Mouse (Mus musculus): ENCODE results near the gene Gpr171. TPM values are rescaled to one million over a fixed set of nuclear protein-coding genes. Genes with fewer than 3 reads are reported as not detected.
"Not testable (repeated sequence)": the region's sequence is repeated elsewhere in the genome, so short reads cannot be mapped to it uniquely, and the experiment has no call there.

Gpr171 gene
- polyA plus RNA-seq, 1 experiment: not detected

DNA sequence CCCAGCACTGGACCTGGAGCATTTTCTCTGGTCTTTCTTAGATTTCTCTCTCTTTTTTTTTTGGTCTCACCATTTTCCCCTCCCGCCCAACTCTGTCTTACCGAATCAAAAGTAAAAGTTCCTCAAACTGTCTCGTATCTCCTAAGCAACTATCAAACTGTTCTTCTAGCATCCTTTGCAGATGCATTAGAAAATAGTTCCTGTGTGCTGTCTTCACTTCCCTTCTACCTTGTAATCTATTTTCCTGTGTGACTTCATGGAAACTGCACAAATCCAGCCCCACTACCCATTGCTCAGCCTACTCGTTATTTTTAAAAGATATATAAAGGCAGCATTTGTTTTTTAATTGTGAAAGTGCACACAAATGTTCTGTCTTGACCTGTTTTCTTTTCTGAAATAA, 30.3 kb upstream of the Gpr171 start:
- TF ChIP-seq POLR2A (IDR thresholded peaks at IDR 0.05; ENCODE audit: borderline replicate concordance, extremely low read depth, insufficient read depth, insufficient read length, poor library complexity, severe bottlenecking): no peak
- no peak for TF ChIP-seq CTCF (IDR thresholded peaks at IDR 0.05; ENCODE audit: borderline replicate concordance, extremely low read depth, insufficient read depth, insufficient read length)

DNA sequence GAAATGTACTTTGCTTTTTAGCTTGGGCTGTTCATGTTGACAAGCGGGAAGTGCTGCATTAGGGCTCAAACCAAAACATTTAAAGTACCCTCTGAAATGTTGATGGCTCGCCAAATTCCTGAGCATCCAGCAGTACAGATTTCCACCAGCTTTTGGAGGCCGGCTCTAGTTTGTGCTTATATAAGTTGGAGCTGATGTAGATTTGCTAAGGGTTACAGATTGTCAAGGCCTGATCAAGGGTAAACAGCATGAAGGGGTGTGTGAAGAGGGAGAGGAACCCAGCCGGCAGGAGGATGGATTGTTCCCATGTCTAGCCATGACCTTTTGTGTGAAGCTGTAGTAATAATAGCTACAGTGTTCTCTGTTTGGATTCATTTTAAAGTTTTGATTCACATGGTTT, 29.5 kb upstream of the Gpr171 start:
- no peak for DNase-seq (ENCODE audit: low read depth)
- TF ChIP-seq POLR2A (IDR thresholded peaks at IDR 0.05; ENCODE audit: borderline replicate concordance, extremely low read depth, insufficient read depth, insufficient read length, poor library complexity, severe bottlenecking): no peak
- TF ChIP-seq CTCF (IDR thresholded peaks at IDR 0.05; ENCODE audit: borderline replicate concordance, extremely low read depth, insufficient read depth, insufficient read length): no peak

More for the DNA sequence above, 30.3 kb upstream of the Gpr171 start:
- DNase-seq (ENCODE audit: low read depth): no peak

DNA sequence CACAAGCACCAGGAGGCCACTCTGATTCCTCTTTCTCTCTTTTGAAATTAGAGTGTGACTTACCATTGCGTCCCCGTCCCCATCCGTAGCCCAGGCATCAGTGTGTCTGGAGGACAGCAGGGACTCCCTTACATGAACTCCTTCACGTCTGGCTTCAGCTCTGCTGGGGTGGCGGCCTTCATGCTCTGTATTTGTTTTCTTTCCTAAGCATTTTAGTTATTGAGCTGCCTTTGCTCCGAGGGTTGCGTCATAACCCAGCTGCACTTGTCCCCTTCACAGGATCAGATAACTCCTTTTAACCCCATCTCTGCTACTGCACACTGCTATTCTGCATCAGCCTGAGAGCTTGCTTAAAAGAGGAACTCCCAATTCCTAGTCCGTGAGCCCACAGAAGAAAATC, 28.8 kb upstream of the Gpr171 start:
- no peak for DNase-seq (ENCODE audit: low read depth)
- no peak for TF ChIP-seq CTCF (IDR thresholded peaks at IDR 0.05; ENCODE audit: borderline replicate concordance, extremely low read depth, insufficient read depth, insufficient read length)
- no peak for TF ChIP-seq POLR2A (IDR thresholded peaks at IDR 0.05; ENCODE audit: borderline replicate concordance, extremely low read depth, insufficient read depth, insufficient read length, poor library complexity, severe bottlenecking)

DNA sequence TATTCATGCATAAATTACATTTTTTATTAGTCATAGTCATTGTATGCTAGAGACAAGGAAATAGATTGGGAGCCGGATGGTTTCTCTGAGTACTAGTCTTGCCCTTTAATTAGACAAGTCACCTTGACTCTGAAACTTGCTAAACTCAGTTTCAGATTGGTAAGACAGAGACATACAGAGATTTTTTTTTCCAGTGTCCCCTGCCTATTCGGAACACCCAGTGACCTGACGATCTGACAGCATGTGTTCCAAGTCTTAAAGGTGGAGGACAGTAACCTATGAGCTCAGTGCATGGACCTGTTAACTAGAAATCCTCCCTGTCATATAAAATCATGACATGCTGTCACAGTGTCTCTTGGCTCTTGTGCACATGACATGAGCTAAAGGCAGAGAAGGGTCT, 27.9 kb upstream of the Gpr171 start:
- DNase-seq (ENCODE audit: low read depth): no peak
- TF ChIP-seq POLR2A (IDR thresholded peaks at IDR 0.05; ENCODE audit: borderline replicate concordance, extremely low read depth, insufficient read depth, insufficient read length, poor library complexity, severe bottlenecking): no peak
- TF ChIP-seq CTCF (IDR thresholded peaks at IDR 0.05; ENCODE audit: borderline replicate concordance, extremely low read depth, insufficient read depth, insufficient read length): no peak

DNA sequence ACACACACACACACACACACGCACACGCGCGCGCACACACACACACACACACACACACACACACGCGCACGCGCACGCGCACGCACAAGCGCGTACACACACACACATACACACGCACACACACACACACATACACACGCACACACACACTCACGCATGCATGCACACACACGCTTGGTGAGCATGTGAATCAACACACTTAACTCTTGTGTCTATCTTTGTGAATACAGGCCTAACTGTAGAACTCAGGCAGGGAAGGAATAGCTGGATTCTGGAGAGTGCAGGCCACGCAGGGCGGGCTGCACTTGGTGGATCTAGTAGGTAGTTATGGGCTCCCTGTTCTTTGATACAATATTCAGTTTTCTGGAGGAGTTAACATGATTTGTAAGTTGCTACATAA, 27.1 kb upstream of the Gpr171 start:
- no peak for TF ChIP-seq POLR2A (IDR thresholded peaks at IDR 0.05; ENCODE audit: borderline replicate concordance, extremely low read depth, insufficient read depth, insufficient read length, poor library complexity, severe bottlenecking)
- no peak for TF ChIP-seq CTCF (IDR thresholded peaks at IDR 0.05; ENCODE audit: borderline replicate concordance, extremely low read depth, insufficient read depth, insufficient read length)
- DNase-seq (ENCODE audit: low read depth): no peak

DNA sequence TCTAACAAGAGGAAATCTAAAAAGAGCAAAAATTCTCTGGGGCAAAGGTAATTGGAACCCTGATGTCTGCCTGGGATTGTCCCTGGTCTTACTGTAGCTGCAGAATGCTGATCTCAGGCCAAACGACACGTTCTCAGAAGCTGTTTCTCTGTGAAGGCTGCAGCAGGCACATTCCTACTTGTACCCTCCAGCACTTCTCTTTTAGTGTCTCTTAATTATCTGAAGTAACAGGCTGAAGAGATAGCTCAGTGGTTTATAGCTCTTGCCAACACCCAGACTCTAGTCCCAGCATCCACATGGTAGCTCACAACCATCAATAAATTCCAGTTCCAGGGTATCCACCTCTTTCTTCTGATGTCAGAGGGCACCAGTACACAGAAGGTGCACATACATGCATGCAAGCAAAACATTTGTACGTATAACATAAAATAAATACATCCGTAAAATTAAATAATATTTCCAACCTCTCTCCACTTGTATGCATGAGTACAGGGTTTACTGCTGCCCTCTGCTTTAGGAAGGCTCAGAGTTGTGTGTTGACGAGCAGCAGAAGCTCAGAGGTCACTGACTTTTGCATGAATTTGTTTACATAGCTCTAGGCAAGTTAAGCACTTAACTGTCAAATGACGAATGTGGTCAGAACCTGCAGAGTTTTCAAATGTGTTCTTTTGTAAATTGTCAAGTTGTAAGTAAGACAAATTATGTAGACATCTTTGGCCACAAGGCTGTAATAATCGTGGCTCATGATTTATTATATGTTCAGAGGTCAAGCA, 24.3 kb upstream of the Gpr171 start:
- no peak for TF ChIP-seq POLR2A (IDR thresholded peaks at IDR 0.05; ENCODE audit: borderline replicate concordance, extremely low read depth, insufficient read depth, insufficient read length, poor library complexity, severe bottlenecking)
- no peak for TF ChIP-seq CTCF (IDR thresholded peaks at IDR 0.05; ENCODE audit: borderline replicate concordance, extremely low read depth, insufficient read depth, insufficient read length)
- no peak for DNase-seq (ENCODE audit: low read depth)

DNA sequence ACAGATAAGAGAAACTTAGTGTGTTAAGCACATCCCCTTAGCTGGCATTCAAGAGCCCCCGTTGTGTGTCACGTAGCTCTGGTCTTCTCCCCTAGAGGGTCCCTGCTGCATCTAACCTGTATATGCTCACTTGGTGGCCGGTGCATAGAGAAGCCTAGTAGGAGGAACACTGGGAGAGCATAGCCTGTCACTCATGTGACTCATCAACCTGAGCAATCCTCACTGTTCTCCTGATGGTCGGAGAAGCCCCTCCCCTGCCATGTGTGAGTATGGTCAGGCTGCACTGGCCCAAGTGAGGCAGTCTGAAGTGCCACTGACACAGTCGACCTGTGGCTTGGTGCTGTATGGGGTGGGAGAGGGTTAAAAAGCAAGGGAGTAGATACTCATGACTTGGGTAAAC, 23.4 kb upstream of the Gpr171 start:
- DNase-seq (ENCODE audit: low read depth): no peak
- TF ChIP-seq CTCF (IDR thresholded peaks at IDR 0.05; ENCODE audit: borderline replicate concordance, extremely low read depth, insufficient read depth, insufficient read length) (no peak), POLR2A (IDR thresholded peaks at IDR 0.05; ENCODE audit: borderline replicate concordance, extremely low read depth, insufficient read depth, insufficient read length, poor library complexity, severe bottlenecking) (no peak)

DNA sequence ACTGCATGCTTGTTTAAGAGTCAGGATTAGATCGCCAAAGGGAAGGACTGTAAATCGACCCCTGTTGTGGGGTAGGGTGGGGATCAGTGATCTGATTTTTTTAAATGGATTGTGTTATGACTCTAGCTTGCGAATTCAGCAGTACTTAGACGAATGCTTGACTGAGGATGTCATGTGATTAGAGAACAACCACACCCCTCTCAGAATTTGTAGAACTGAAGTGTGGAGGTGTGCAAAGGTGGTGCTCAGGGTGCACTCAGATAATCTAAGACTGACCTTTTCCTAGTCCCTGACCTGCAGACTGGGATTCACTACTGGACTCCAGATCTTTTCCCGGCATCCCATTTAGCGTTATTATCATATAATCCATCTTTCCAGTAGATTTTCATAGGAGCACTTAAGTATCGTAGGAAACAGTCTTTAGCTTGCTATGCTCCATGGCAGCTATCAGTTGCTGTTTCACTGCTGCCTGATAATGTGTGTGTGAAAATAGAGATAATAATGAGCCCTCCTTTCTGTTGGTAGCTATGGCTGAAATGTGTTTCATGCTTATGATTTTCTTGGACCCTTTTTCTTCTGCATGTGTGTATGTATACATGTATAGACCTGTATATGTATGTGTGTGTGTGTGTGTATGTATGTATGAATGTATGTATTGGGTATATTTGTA, 20.3 kb upstream of the Gpr171 start:
- DNase-seq (ENCODE audit: low read depth): no peak
- TF ChIP-seq CTCF (IDR thresholded peaks at IDR 0.05; ENCODE audit: borderline replicate concordance, extremely low read depth, insufficient read depth, insufficient read length) (no peak), POLR2A (IDR thresholded peaks at IDR 0.05; ENCODE audit: borderline replicate concordance, extremely low read depth, insufficient read depth, insufficient read length, poor library complexity, severe bottlenecking) (no peak)

DNA sequence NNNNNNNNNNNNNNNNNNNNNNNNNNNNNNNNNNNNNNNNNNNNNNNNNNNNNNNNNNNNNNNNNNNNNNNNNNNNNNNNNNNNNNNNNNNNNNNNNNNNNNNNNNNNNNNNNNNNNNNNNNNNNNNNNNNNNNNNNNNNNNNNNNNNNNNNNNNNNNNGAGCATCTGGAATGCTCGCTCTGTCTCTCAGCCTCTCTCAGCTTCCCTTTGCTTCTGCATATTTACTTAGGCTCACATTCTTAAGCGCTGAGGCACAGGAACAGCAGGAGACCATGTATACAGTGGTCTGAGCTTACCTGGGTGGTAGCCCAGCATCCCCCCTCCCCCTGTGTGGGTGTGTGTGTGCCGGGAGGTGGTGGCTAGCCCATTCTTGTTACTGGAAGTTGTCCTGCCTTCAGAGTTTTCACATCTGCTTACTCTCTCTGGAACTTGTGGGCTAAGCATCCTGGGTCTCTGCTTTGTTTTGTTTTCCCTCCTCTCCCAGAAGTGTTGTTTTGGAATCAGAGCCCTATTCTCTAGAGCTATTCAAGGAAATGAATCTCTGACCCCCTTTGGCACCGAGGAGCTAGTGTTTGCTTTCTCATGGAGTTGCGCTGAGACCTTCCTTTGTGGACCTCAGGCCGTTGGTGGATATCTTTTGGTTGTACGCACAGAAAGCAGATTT, 19.6 kb upstream of the Gpr171 start:
- TF ChIP-seq CTCF (IDR thresholded peaks at IDR 0.05; ENCODE audit: borderline replicate concordance, extremely low read depth, insufficient read depth, insufficient read length): no peak
- TF ChIP-seq POLR2A (IDR thresholded peaks at IDR 0.05; ENCODE audit: borderline replicate concordance, extremely low read depth, insufficient read depth, insufficient read length, poor library complexity, severe bottlenecking): no peak
- peak; percentile 21 for DNase-seq (ENCODE audit: low read depth)

DNA sequence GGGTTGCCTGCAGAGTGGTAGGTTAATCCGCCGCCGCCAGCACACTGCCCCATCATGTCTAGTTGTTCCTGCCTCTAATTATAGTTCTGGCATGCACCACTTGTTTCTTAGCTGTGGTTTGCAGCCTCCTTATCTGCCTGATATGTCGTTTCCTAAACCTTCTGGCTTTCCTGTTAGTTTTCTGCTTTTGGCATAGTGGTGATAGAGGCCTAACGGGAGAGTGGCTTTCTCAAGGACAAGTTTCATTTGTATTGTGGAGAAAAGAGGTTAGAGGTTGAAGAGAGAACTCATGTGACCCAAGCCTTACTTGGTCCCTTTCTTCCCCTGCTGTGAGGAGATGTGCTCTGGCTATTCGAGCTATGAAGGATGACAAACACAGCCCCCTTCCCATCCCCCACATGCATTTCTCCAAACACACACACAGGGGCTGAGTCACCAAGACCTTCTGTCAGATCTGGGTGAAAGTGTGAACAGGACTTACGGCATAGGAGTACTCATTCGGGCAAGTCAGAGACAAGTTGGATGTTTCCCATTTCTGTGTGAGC, 12.4 kb upstream of the Gpr171 start:
- TF ChIP-seq POLR2A (IDR thresholded peaks at IDR 0.05; ENCODE audit: borderline replicate concordance, extremely low read depth, insufficient read depth, insufficient read length, poor library complexity, severe bottlenecking) (no peak), CTCF (IDR thresholded peaks at IDR 0.05; ENCODE audit: borderline replicate concordance, extremely low read depth, insufficient read depth, insufficient read length) (no peak)
- no peak for DNase-seq (ENCODE audit: low read depth)

DNA sequence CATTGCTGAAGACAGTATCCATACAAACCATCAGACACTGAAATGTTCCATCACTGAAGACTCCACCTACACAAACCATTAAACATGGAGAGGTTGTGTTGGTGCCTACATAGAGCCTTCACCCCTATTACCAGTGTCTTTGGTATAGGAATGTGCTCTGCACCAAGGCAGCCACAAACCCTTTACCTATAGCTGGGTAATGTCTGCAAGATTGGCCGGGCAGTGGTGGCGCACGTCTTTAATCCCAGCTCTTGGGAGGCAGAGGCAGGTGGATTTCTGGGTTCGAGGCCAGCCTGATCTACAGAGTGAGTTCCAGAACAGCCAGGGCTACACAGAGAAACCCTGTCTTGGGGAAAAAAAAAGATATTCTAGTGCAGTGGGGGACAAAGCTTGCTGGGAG, 11.7 kb upstream of the Gpr171 start:
- not testable (repeated sequence) for DNase-seq (ENCODE audit: low read depth)
